Mouse (Mus musculus) CH12.LX (cell line): ENCODE measurements around the gene Slc2a13. TPM values are rescaled to one million over a fixed set of nuclear protein-coding genes. Genes with fewer than 3 reads are reported as not detected.

Experiments
- DNase-seq: peaks from one replicate; pipeline ENCODE4 v3.0.0-alpha.2; 2013; ENCODE audit errors: extremely low read depth
- H3K27ac ChIP-seq: 2 replicates; pipeline ENCODE4 v1.5.1; 2012; ENCODE audit warnings: low read depth, mild to moderate bottlenecking, control low read depth, moderate library complexity; ENCODE audit not compliant: insufficient read depth
- H3K27me3 ChIP-seq: replicated peaks from 2 replicates; pipeline ENCODE3; 2012; ENCODE audit warnings: inconsistent platforms
- H3K36me3 ChIP-seq, 2 experiments: replicated peaks in 1 of 2; 2 replicates each; pipeline versions ENCODE3 to v1.6.1; 2012; ENCODE audit warnings: inconsistent platforms in 1 of 2, low read length in 1 of 2, mild to moderate bottlenecking in 1 of 2, mixed read lengths in 1 of 2, moderate library complexity in 1 of 2; ENCODE audit not compliant: control insufficient read depth in 1 of 2, insufficient read depth in 1 of 2
- H3K4me1 ChIP-seq, 2 experiments: 2 replicates each; pipeline ENCODE4 v1.6.1; 2012; ENCODE audit warnings: inconsistent platforms in 1 of 2, moderate library complexity in 1 of 2; ENCODE audit not compliant: insufficient read depth in 2 of 2, control insufficient read depth in 1 of 2
- H3K4me2 ChIP-seq: 2 replicates; pipeline ENCODE4 v1.6.1; 2012; ENCODE audit warnings: low read depth, mild to moderate bottlenecking, control low read depth; ENCODE audit not compliant: poor library complexity, insufficient read depth, severe bottlenecking
- H3K4me3 ChIP-seq, 3 experiments: fragments of 150-350 bp in 1 of 3; sonication (generic) in 1 of 3; replicated peaks in 1 of 3; 2 replicates each; pipeline versions ENCODE3 to v1.5.1; 2011 to 2012; ENCODE audit warnings: low read depth in 2 of 3, low read length in 2 of 3, mild to moderate bottlenecking in 2 of 3, moderate library complexity in 2 of 3, control low read depth in 1 of 3, improper control_type of control experiment in 1 of 3, inconsistent platforms in 1 of 3, mixed read lengths in 1 of 3; ENCODE audit not compliant: poor library complexity in 1 of 3
- H3K79me2 ChIP-seq: replicated peaks from 2 replicates; pipeline ENCODE4 v1.6.1; 2012; ENCODE audit warnings: mild to moderate bottlenecking, moderate library complexity; ENCODE audit not compliant: control insufficient read depth, poor library complexity, insufficient read depth, severe bottlenecking; ENCODE audit errors: extremely low read depth
- H3K9ac ChIP-seq: 2 replicates; pipeline ENCODE4 v1.6.1; 2012; ENCODE audit warnings: low read depth, mild to moderate bottlenecking, control low read depth, moderate library complexity; ENCODE audit not compliant: insufficient read depth
- H3K9me3 ChIP-seq: replicated peaks from 2 replicates; pipeline ENCODE3; 2012; ENCODE audit warnings: low read length, inconsistent platforms, mixed read lengths
- BHLHE40 ChIP-seq: IDR thresholded peaks from 2 replicates; pipeline ENCODE4 v1.6.1; 2011; ENCODE audit warnings: mild to moderate bottlenecking, low read depth, low read length, improper control_type of control experiment
- CHD2 ChIP-seq: IDR thresholded peaks from 2 replicates; pipeline ENCODE4 v1.6.1; 2011; ENCODE audit warnings: low read length, improper control_type of control experiment
- E2F4 ChIP-seq: IDR thresholded peaks from 2 replicates; pipeline ENCODE4 v1.6.1; 2011; ENCODE audit warnings: low read depth, low read length, improper control_type of control experiment; ENCODE audit not compliant: insufficient replicate concordance
- ELF1 ChIP-seq: IDR thresholded peaks from 2 replicates; pipeline ENCODE4 v1.6.1; 2014; ENCODE audit warnings: low read depth, mild to moderate bottlenecking, inconsistent platforms, low read length, improper control_type of control experiment
- EP300 ChIP-seq: IDR thresholded peaks from 2 replicates; pipeline ENCODE4 v1.6.1; 2011; ENCODE audit warnings: low read length, improper control_type of control experiment
- ETS1 ChIP-seq: conservative IDR thresholded peaks from 2 replicates; pipeline ENCODE4 v1.6.1; 2012; ENCODE audit warnings: low read depth, mild to moderate bottlenecking, inconsistent platforms, low read length, improper control_type of control experiment, moderate library complexity
- HCFC1 ChIP-seq: IDR thresholded peaks from 2 replicates; pipeline ENCODE4 v1.6.1; 2012; ENCODE audit warnings: low read depth, mild to moderate bottlenecking, inconsistent platforms, low read length, improper control_type of control experiment
- IRF4 ChIP-seq: IDR thresholded peaks from 2 replicates; pipeline ENCODE4 v1.6.1; 2014; ENCODE audit warnings: low read depth, mild to moderate bottlenecking, inconsistent platforms, low read length, improper control_type of control experiment
- JUND ChIP-seq: conservative IDR thresholded peaks from 2 replicates; pipeline ENCODE4 v1.6.1; 2011; ENCODE audit warnings: low read depth, low read length, improper control_type of control experiment
- KAT2A ChIP-seq: IDR thresholded peaks from 2 replicates; pipeline ENCODE4 v1.6.1; 2012; ENCODE audit warnings: low read length, improper control_type of control experiment, inconsistent platforms; ENCODE audit not compliant: insufficient replicate concordance
- MAFK ChIP-seq: IDR thresholded peaks from 2 replicates; pipeline ENCODE4 v1.6.1; 2011; ENCODE audit warnings: low read length, improper control_type of control experiment; ENCODE audit not compliant: insufficient replicate concordance
- MEF2A ChIP-seq: IDR thresholded peaks from 2 replicates; pipeline ENCODE4 v1.6.1; 2014; ENCODE audit warnings: low read depth, mild to moderate bottlenecking, inconsistent platforms, low read length, improper control_type of control experiment, borderline replicate concordance
- MXI1 ChIP-seq: IDR thresholded peaks from 2 replicates; pipeline ENCODE4 v1.6.1; 2011; ENCODE audit warnings: mild to moderate bottlenecking, low read depth, low read length, improper control_type of control experiment
- MYC ChIP-seq: IDR thresholded peaks from 2 replicates; pipeline ENCODE4 v1.6.1; 2011; ENCODE audit warnings: low read depth, mild to moderate bottlenecking, improper control_type of control experiment, low read length
- PAX5 ChIP-seq: IDR thresholded peaks from 2 replicates; pipeline ENCODE4 v1.6.1; 2012; ENCODE audit warnings: low read length, inconsistent platforms, mixed read lengths
- POLR2AphosphoS2 ChIP-seq: IDR thresholded peaks from 2 replicates; pipeline ENCODE4 v1.6.1; 2011; ENCODE audit warnings: low read depth, low read length, improper control_type of control experiment
- RCOR1 ChIP-seq: conservative IDR thresholded peaks from 2 replicates; pipeline ENCODE4 v1.6.1; 2012; ENCODE audit warnings: low read depth, mild to moderate bottlenecking, inconsistent platforms, low read length, improper control_type of control experiment
- SMC3 ChIP-seq: IDR thresholded peaks from 2 replicates; pipeline ENCODE4 v1.6.1; 2011; ENCODE audit warnings: low read depth, low read length, improper control_type of control experiment
- ZKSCAN1 ChIP-seq: IDR thresholded peaks from 2 replicates; pipeline ENCODE4 v1.6.1; 2012; ENCODE audit warnings: low read depth, inconsistent platforms, low read length, improper control_type of control experiment, borderline replicate concordance
- ZMIZ1 ChIP-seq: IDR thresholded peaks from 2 replicates; pipeline ENCODE4 v1.6.1; 2012; ENCODE audit warnings: low read depth, mild to moderate bottlenecking, inconsistent platforms, low read length, improper control_type of control experiment
- dilution Hi-C: fragments of 300-500 bp; cut with MboI; formaldehyde crosslinking; loops from 2 replicates; pipeline ENCODE4 v1.14.3; 2020; ENCODE audit warnings: low sequenced_read_pairs; ENCODE audit not compliant: extremely low pct_unique_long_range_greater_than_20kb, extremely low pct_ligation_motif_present
- in situ Hi-C: fragments of 300-500 bp; cut with MboI; formaldehyde crosslinking; loops from 3 replicates; pipeline ENCODE4 v1.14.3; 2019; ENCODE audit warnings: low sequenced_read_pairs, low pct_ligation_motif_present, low pct_unique_long_range_greater_than_20kb, mixed read lengths
- polyA plus RNA-seq: library from polyadenylated mRNA; unstranded; fragments of >175 nt; gene quantifications from 2 replicates; pipeline ENCODE4 v1.2.1, GENCODE M21; 2012; ENCODE audit warnings: low read depth; ENCODE audit not compliant: insufficient read length
- total RNA-seq, 2 experiments: library from RNA; depleted of rRNA; stranded (reverse); fragments of 300-350 nt in 1 of 2; fragments of >200 nt in 1 of 2; gene quantifications; 2 replicates each; pipeline ENCODE4 v1.2.3; 2012 to 2014

Slc2a13 gene
- total and polyA plus RNA-seq, 3 experiments = not detected

DNA sequence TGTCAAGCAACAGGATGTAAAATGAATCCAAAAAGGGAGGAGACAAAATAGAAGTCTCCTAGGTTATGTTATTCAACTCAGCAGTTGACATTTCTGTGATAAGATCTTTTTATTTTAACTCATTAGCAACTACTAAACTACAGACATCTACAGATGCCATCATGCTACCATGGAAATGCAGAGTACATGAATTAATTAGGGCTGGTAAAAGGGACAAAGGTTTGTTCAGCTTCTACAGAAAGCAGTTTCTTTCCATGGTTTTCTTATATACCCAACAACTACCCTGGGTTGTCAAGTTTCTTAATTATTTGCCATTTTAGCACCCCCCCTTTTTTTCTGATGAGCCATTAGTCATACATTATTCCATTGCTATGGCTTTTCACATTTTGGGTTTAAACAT, 34.6 kb downstream of the Slc2a13 start:
- Histone ChIP-seq H3K27ac (no peak overlapping the region), H3K4me3 (no peak overlapping the region), H3K9ac (no peak overlapping the region), H3K9me3 (peaks cover 63% of the 10 kb centered on the region), H3K36me3 (no peaks in the 10 kb centered on the region), H3K79me2 (no peaks in the 10 kb centered on the region), H3K27me3 (no peaks in the 10 kb centered on the region), H3K4me2 (no peak overlapping the region), H3K4me1 (no peaks in the 10 kb centered on the region)
- dilution Hi-C loops = no loop called here
- TF ChIP-seq JUND (no peak), MYC (no peak), MEF2A (no peak), POLR2AphosphoS2 (no peak), ELF1 (no peak), BHLHE40 (no peak), MAFK (no peak)
- no peak for DNase-seq
- in situ Hi-C loops = no loop called here

DNA sequence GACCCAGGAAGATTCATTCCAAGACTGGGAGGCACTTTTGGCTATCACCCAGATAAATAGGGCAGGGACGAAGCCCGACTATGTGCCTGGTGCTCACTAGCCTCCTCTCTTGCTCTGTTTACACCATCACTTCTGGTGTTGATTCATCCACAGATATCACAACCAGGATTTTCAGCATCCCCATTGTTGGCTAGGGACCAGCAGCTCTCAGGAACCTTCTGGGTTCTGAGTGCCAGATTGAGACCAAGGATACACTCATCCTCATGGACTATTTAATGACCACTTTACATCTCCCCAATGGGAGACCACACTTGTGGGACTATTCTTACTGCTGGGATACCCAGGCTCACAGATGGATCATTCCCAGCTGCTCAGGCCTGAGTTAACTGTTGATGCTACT, 46.2 kb downstream of the Slc2a13 start:
- in situ Hi-C loops (no loop called here), dilution Hi-C loops (no loop called here)
- H3K36me3 ChIP-seq = no peaks in the 10 kb centered on the region
- H3K9ac ChIP-seq = no peak overlapping the region
- H3K4me2 ChIP-seq = no peak overlapping the region
- peaks cover 57% of the 10 kb centered on the region for H3K9me3 ChIP-seq
- H3K27ac ChIP-seq = no peak overlapping the region
- DNase-seq = no peak
- no peaks in the 10 kb centered on the region for H3K27me3 ChIP-seq
- H3K4me3 ChIP-seq = no peak overlapping the region
- TF ChIP-seq SMC3 (no peak), ZKSCAN1 (no peak), RCOR1 (no peak), HCFC1 (no peak), IRF4 (no peak), KAT2A (no peak), ZMIZ1 (no peak), MXI1 (no peak), EP300 (no peak), E2F4 (no peak), ETS1 (no peak), CHD2 (no peak), PAX5 (no peak), ELF1 (no peak)
- no peaks in the 10 kb centered on the region for H3K79me2 ChIP-seq
- H3K4me1 ChIP-seq = no peaks in the 10 kb centered on the region
